Mouse (Mus musculus) left cerebral cortex, postnatal 10 days (tissue): ENCODE measurements at regions not wholly inside any gene's neighbourhood (a gene's known extent, or its start where the extent isn't known, plus 50 kb on each side); places are given as distances from the start of the nearest gene placed in this dataset.

Experiments used
- DNase-seq, 2 experiments: peaks; one replicate each; pipeline ENCODE4 v3.0.0; 2021 to 2022; ENCODE audit warnings: low spot score in 2 of 2, mixed read lengths in 1 of 2; ENCODE audit errors: extremely low spot score in 1 of 2
- intact Hi-C: fragments of 180-260 bp; cut with DNase I; formaldehyde crosslinking; loops from one replicate; pipeline ENCODE4 v1.15.1; 2025

- no peak for DNase-seq
- intact Hi-C loops = no loop called here
These were observed 151.0 kb upstream of the Gdf10 start for GRCm38 (mm10) chr14:33772374-33772773.

GRCm38 (mm10) chr14:33789556-33789955, 133.8 kb upstream of the Gdf10 start:
- intact Hi-C loops = no loop called here
- no peak for DNase-seq

GRCm38 (mm10) chr14:33794262-33794661, 129.1 kb upstream of the Gdf10 start:
- intact Hi-C loops = no loop called here
- no peak for DNase-seq

- DNase-seq = no peak
- intact Hi-C loops = no loop called here
These were observed 125.7 kb upstream of the Gdf10 start for GRCm38 (mm10) chr14:33797551-33798303.

GRCm38 (mm10) chr14:33804321-33804720, 119.1 kb upstream of the Gdf10 start:
- intact Hi-C loops = no loop called here
- no peak for DNase-seq

- no peak for DNase-seq
- intact Hi-C loops = no loop called here
These were observed 118.7 kb upstream of the Gdf10 start for GRCm38 (mm10) chr14:33804721-33805120.

- intact Hi-C loops = no loop called here
- no peak for DNase-seq
These were observed 116.2 kb upstream of the Gdf10 start for GRCm38 (mm10) chr14:33807196-33807595.

- intact Hi-C loops = no loop called here
- DNase-seq = peak in 1 of 2 experiments; percentile 37
These were observed 114.7 kb upstream of the Gdf10 start for GRCm38 (mm10) chr14:33808593-33809265.

GRCm38 (mm10) chr14:33810584-33810983, 112.8 kb upstream of the Gdf10 start:
- DNase-seq = no peak
- intact Hi-C loops = no loop called here

- no peak for DNase-seq
- intact Hi-C loops = no loop called here
These were observed 112.1 kb upstream of the Gdf10 start for GRCm38 (mm10) chr14:33811241-33811640.

GRCm38 (mm10) chr14:33812266-33812665, 111.1 kb upstream of the Gdf10 start:
- DNase-seq = no peak

GRCm38 (mm10) chr14:33812772-33813171, 110.6 kb upstream of the Gdf10 start:
- DNase-seq = no peak
- intact Hi-C loops = no loop called here

More at GRCm38 (mm10) chr14:33812266-33812665, 111.1 kb upstream of the Gdf10 start:
- intact Hi-C loops = no loop called here

- intact Hi-C loops = no loop called here
- no peak for DNase-seq
These were observed 110.1 kb upstream of the Gdf10 start for GRCm38 (mm10) chr14:33813274-33813673.

GRCm38 (mm10) chr14:33814107-33814506, 109.3 kb upstream of the Gdf10 start:
- no peak for DNase-seq
- intact Hi-C loops = no loop called here

- no peak for DNase-seq
- intact Hi-C loops = no loop called here
These were observed 108.8 kb upstream of the Gdf10 start for GRCm38 (mm10) chr14:33814599-33814998.

- DNase-seq = no peak
- intact Hi-C loops = no loop called here
These were observed 102.7 kb upstream of the Gdf10 start for GRCm38 (mm10) chr14:33820541-33821260.

GRCm38 (mm10) chr14:33821436-33821835, 102.0 kb upstream of the Gdf10 start:
- intact Hi-C loops = no loop called here
- DNase-seq = no peak

GRCm38 (mm10) chr14:33824421-33824874, 98.9 kb upstream of the Gdf10 start:
- intact Hi-C loops = no loop called here
- DNase-seq = peak; percentile 44 to 58

- no peak for DNase-seq
- intact Hi-C loops = no loop called here
These were observed 97.3 kb upstream of the Gdf10 start for GRCm38 (mm10) chr14:33826003-33826644.
